Mouse (Mus musculus): ENCODE data around the gene Cphx3. TPM values are rescaled to one million over a fixed set of nuclear protein-coding genes. Genes with fewer than 3 reads are reported as not detected.
"Not testable (repeated sequence)": the region's sequence is repeated elsewhere in the genome, so short reads cannot be mapped to it uniquely, and the experiment has no call there.

Gene Cphx3
- 0.21 TPM in 1 of 2 replicates, not detected in the other for polyA plus RNA-seq (2015; fragmentation: Nextera tagmentation; extraction: Ambion mirVana)

DNA sequence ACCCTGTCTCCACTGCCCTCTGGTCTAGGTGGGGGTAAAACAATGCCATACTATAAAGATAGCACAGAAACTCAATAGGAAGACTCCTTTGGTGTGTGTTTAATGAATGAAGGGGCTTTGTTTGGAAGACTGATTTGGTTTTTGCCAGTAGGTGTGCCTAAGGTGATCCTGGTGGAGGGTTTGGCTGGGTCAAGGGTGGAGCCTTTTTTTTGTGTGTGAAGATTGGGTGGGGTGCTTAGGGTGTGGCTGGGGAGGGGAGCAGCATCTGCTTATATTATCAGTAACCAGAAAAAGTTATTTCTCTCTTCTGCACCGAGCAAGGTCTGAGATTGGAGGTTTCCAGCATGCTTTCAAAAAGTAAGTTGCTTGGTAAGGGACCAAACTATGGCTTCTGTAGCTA lies at the start of gene Cphx3:
TSS of gene Cphx3 (plus strand) at position 301 of the 400 bp plus-strand sequence.
- no CpG with 5 or more reads among the region's 1 CpGs for WGBS
- H3K36me3 ChIP-seq (ENCODE audit: insufficient read depth, low read length); H3K4me3 ChIP-seq (ENCODE audit: low read length); H3K9me3 ChIP-seq (ENCODE audit: low read length); H3K4me1 ChIP-seq (ENCODE audit: insufficient read depth, low read length); H3K27me3 ChIP-seq (ENCODE audit: insufficient read depth, low read length); H3K9ac ChIP-seq (replicated peaks; ENCODE audit: low read length); ATAC-seq (ENCODE audit: low FRiP score, low TSS enrichment); H3K4me2 ChIP-seq (replicated peaks; ENCODE audit: low read depth, low read length); H3K27ac ChIP-seq (ENCODE audit: low read length): not testable (repeated sequence)

DNA sequence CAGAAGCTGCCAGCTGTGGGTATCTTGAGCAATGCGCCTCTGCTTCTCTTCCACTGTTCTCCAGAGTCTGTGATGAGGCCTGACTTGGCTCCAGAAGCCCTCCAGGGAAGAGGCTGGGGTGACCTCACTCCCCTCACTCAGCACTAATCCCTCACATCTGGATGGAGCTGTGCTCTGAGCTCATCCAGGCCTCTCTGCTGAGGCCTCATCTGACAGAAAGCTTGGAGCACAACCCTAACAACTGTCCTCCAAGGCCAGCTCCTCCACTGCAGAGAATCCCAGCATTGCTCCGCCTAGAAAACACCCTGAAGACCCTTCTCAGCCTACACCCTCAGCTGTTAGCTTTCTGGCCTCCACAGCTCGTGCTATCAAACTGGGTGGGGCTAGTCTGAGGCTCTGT lies 47.7 kb upstream of the Cphx3 start:
- not testable (repeated sequence) for H3K9me3 ChIP-seq (ENCODE audit: low read length); H3K4me1 ChIP-seq (ENCODE audit: insufficient read depth, low read length); ATAC-seq (ENCODE audit: low FRiP score, low TSS enrichment); H3K36me3 ChIP-seq (ENCODE audit: insufficient read depth, low read length); H3K4me2 ChIP-seq (replicated peaks; ENCODE audit: low read depth, low read length); H3K9ac ChIP-seq (replicated peaks; ENCODE audit: low read length); H3K27me3 ChIP-seq (ENCODE audit: insufficient read depth, low read length); H3K27ac ChIP-seq (ENCODE audit: low read length); H3K4me3 ChIP-seq (ENCODE audit: low read length)
- WGBS = no CpG with 5 or more reads among the region's 3 CpGs

- no CpG with 5 or more reads among the region's 6 CpGs for WGBS
- H3K4me2 ChIP-seq (replicated peaks; ENCODE audit: low read depth, low read length); H3K36me3 ChIP-seq (ENCODE audit: insufficient read depth, low read length); H3K4me1 ChIP-seq (ENCODE audit: insufficient read depth, low read length); H3K27me3 ChIP-seq (ENCODE audit: insufficient read depth, low read length); H3K27ac ChIP-seq (ENCODE audit: low read length); ATAC-seq (ENCODE audit: low FRiP score, low TSS enrichment); H3K9me3 ChIP-seq (ENCODE audit: low read length); H3K4me3 ChIP-seq (ENCODE audit: low read length); H3K9ac ChIP-seq (replicated peaks; ENCODE audit: low read length): not testable (repeated sequence)
Measured at GRCm38 (mm10) chr14:26035439-26035838, 46.7 kb upstream of the Cphx3 start.

- not testable (repeated sequence) for H3K9ac ChIP-seq (replicated peaks; ENCODE audit: low read length); ATAC-seq (ENCODE audit: low FRiP score, low TSS enrichment)
- no CpG with 5 or more reads among the region's 26 CpGs for WGBS
Measured at GRCm38 (mm10) chr14:26042611-26043010, 39.5 kb upstream of the Cphx3 start, which contains the start of gene Gm9780. TSS of gene Gm9780 (minus strand) at chr14:26042711.

GRCm38 (mm10) chr14:26045007-26045406 lies 37.1 kb upstream of the Cphx3 start:
- no CpG with 5 or more reads among the region's 5 CpGs for WGBS

More at GRCm38 (mm10) chr14:26042611-26043010, 39.5 kb upstream of the Cphx3 start, which contains the start of gene Gm9780:
- H3K9me3 ChIP-seq (ENCODE audit: low read length); H3K27me3 ChIP-seq (ENCODE audit: insufficient read depth, low read length); H3K4me2 ChIP-seq (replicated peaks; ENCODE audit: low read depth, low read length); H3K4me3 ChIP-seq (ENCODE audit: low read length); H3K36me3 ChIP-seq (ENCODE audit: insufficient read depth, low read length); H3K27ac ChIP-seq (ENCODE audit: low read length); H3K4me1 ChIP-seq (ENCODE audit: insufficient read depth, low read length): not testable (repeated sequence)

DNA sequence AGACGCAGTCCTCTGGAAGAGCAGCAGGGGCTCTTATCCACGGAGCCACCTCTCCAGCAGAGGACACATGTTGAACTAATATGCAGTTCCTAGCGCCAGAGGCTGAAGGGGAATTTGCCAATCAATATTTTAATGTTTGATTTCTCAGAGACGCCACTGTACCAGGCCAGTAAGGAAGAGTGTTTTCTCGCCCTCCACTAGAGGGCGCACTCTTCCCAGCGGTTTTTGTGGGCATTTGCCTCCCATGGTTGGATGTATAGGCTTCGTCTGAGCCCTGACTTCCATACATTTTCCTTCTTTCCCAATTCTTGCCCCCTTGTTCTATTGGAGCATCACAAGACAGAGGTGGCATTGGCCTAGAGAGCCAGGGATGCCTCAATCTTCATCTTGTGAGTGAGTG lies 35.1 kb upstream of the Cphx3 start:
- H3K4me3 ChIP-seq (ENCODE audit: low read length); H3K36me3 ChIP-seq (ENCODE audit: insufficient read depth, low read length); H3K4me1 ChIP-seq (ENCODE audit: insufficient read depth, low read length); ATAC-seq (ENCODE audit: low FRiP score, low TSS enrichment); H3K9me3 ChIP-seq (ENCODE audit: low read length); H3K27ac ChIP-seq (ENCODE audit: low read length); H3K4me2 ChIP-seq (replicated peaks; ENCODE audit: low read depth, low read length); H3K9ac ChIP-seq (replicated peaks; ENCODE audit: low read length); H3K27me3 ChIP-seq (ENCODE audit: insufficient read depth, low read length): not testable (repeated sequence)
- WGBS = no CpG with 5 or more reads among the region's 8 CpGs

More at GRCm38 (mm10) chr14:26045007-26045406, 37.1 kb upstream of the Cphx3 start:
- not testable (repeated sequence) for H3K4me3 ChIP-seq (ENCODE audit: low read length); H3K9ac ChIP-seq (replicated peaks; ENCODE audit: low read length); H3K27ac ChIP-seq (ENCODE audit: low read length); H3K4me1 ChIP-seq (ENCODE audit: insufficient read depth, low read length); H3K4me2 ChIP-seq (replicated peaks; ENCODE audit: low read depth, low read length); H3K36me3 ChIP-seq (ENCODE audit: insufficient read depth, low read length); H3K27me3 ChIP-seq (ENCODE audit: insufficient read depth, low read length); ATAC-seq (ENCODE audit: low FRiP score, low TSS enrichment); H3K9me3 ChIP-seq (ENCODE audit: low read length)

DNA sequence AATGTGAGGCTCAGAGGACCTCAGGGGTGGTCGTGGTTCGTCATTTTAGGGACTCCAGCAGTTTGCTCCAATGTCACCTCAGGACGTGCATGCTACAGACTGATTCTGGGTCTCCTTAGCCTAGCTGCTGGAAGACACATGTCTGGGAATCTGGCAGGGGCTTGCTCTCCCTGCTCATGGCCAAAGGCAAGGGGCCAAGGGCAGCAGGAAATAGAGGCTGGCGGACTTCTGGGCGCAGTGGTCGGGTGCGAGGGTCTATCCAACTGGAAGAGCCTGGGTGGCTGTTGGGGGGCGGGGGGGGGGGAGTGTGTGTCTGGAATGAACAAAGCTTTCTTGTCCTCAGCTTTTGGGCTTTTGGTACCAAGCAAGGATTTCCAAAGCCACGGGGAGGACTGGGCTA lies 33.3 kb upstream of the Cphx3 start:
- not testable (repeated sequence) for H3K4me3 ChIP-seq (ENCODE audit: low read length); H3K4me1 ChIP-seq (ENCODE audit: insufficient read depth, low read length); H3K36me3 ChIP-seq (ENCODE audit: insufficient read depth, low read length); ATAC-seq (ENCODE audit: low FRiP score, low TSS enrichment); H3K9ac ChIP-seq (replicated peaks; ENCODE audit: low read length); H3K4me2 ChIP-seq (replicated peaks; ENCODE audit: low read depth, low read length); H3K9me3 ChIP-seq (ENCODE audit: low read length); H3K27me3 ChIP-seq (ENCODE audit: insufficient read depth, low read length); H3K27ac ChIP-seq (ENCODE audit: low read length)
- WGBS = no CpG with 5 or more reads among the region's 9 CpGs

DNA sequence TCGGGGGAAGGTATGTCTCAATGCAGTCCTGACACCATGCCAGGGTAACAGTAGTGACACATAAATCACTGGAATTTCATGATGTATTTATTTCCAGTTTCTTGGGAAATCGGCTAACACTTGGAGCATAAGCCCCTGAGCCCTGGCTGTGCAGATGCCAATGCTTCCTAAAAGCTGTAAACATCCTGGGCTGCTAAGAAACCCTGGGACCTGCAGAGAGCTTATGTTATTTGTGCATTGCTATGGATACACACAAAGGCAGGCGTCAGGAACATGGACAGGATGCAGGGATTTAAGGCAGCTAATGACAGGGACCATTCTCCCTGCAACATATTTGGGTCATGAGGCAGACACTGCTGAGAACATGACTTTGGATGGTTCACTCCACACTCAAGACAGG lies 23.9 kb upstream of the Cphx3 start:
- H3K27ac ChIP-seq (ENCODE audit: low read length); ATAC-seq (ENCODE audit: low FRiP score, low TSS enrichment); H3K4me3 ChIP-seq (ENCODE audit: low read length); H3K9ac ChIP-seq (replicated peaks; ENCODE audit: low read length); H3K4me1 ChIP-seq (ENCODE audit: insufficient read depth, low read length); H3K27me3 ChIP-seq (ENCODE audit: insufficient read depth, low read length); H3K9me3 ChIP-seq (ENCODE audit: low read length); H3K4me2 ChIP-seq (replicated peaks; ENCODE audit: low read depth, low read length); H3K36me3 ChIP-seq (ENCODE audit: insufficient read depth, low read length): not testable (repeated sequence)
- WGBS = no CpG with 5 or more reads among the region's 3 CpGs

DNA sequence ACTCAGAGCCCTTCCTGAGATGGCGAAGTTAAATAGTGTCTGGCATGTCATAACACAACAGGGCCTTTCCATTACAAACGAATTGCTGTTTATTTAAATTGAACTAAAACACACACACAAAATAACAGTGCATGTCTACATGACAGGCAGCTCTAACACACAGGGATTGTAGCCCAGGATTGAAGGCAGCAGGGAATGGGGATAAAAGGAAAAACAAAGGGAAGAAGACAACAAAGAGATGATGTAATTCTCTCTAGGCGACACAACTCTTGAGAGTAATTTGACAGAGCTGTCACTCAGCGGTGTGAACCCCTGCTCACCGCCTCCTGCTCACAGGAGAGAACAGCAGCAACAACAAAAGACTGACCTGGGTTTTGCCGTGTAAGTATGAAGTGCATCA lies 22.7 kb upstream of the Cphx3 start:
- no CpG with 5 or more reads among the region's 6 CpGs for WGBS
- H3K4me3 ChIP-seq (ENCODE audit: low read length); ATAC-seq (ENCODE audit: low FRiP score, low TSS enrichment); H3K9me3 ChIP-seq (ENCODE audit: low read length); H3K36me3 ChIP-seq (ENCODE audit: insufficient read depth, low read length); H3K4me2 ChIP-seq (replicated peaks; ENCODE audit: low read depth, low read length); H3K9ac ChIP-seq (replicated peaks; ENCODE audit: low read length); H3K27ac ChIP-seq (ENCODE audit: low read length); H3K4me1 ChIP-seq (ENCODE audit: insufficient read depth, low read length); H3K27me3 ChIP-seq (ENCODE audit: insufficient read depth, low read length): not testable (repeated sequence)

DNA sequence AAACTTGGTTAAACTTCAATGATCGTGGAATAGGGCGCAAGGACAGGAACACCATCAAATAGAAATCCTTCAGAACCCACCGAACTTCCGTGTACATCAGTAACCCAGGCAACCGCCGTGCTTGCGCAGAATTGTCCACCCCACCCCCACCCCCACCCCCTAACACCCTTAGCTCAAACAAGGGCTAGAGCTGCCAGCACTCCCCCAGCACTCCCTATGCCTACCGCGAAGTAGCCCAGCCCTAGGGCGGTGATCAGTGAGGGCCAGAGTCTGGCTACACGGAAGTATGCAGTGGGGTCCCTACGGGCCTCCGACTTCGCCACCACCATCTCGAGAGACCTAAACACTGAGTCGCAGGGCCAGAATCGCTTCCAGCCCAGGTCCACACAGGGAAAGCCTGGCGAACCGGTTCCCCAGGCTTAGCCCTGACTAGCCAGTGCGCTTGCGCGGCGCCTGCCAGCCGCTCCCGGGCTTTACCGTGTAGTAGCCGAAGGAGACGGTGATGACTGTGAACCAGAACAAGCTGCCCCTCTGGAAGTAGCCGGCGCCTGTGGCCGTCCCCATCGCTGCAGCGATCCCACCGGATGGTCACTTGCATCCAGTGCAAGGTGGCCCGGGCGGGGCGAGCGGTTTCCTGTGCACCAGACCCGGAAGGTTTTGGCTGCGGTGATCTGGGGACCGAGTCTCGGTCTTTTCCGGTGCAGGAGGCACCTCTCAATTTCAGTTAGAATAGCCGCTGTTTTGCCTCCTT lies 15.3 kb upstream of the Cphx3 start:
- no CpG with 5 or more reads among the region's 44 CpGs for WGBS
- not testable (repeated sequence) for H3K4me2 ChIP-seq (replicated peaks; ENCODE audit: low read depth, low read length); H3K9me3 ChIP-seq (ENCODE audit: low read length); H3K27me3 ChIP-seq (ENCODE audit: insufficient read depth, low read length); H3K4me3 ChIP-seq (ENCODE audit: low read length); H3K36me3 ChIP-seq (ENCODE audit: insufficient read depth, low read length); H3K27ac ChIP-seq (ENCODE audit: low read length); H3K9ac ChIP-seq (replicated peaks; ENCODE audit: low read length); H3K4me1 ChIP-seq (ENCODE audit: insufficient read depth, low read length)
- peak; percentile 82 for ATAC-seq (ENCODE audit: low FRiP score, low TSS enrichment)

Data from kidney, embryonic 16.5 days (tissue).